Mouse (Mus musculus) megakaryocyte, adult 5-6 weeks (primary cell): ENCODE measurements at regions not wholly inside any gene's neighbourhood (a gene's known extent, or its start where the extent isn't known, plus 50 kb on each side); places are given as distances from the start of the nearest gene placed in this dataset.

Experiments
- ATAC-seq: 2 replicates; pipeline ENCODE4 v1.8.0; 2016; ENCODE audit warnings: mild to moderate bottlenecking, inconsistent platforms; ENCODE audit not compliant: poor library complexity, severe bottlenecking

DNA sequence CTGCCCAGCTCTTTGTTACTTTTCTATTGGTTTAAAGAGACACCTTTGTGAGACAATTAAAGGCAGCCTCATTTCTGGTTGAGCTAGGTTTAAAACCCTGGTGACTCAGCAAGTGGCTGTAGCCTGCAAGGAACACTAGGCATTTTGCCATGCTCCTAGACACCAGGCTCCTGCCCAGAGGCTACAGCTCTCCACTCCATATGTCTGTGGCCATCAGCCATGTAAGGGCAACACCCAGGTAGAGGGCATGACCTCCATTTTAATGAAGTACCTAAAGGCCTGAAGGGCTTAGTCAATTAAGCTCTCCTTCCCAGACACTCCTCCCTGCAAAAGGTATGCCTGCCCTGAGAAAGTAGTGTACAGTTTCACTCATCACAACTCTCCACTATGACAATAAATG is 130.9 kb downstream of the Bod1 start:
- no peak for ATAC-seq

DNA sequence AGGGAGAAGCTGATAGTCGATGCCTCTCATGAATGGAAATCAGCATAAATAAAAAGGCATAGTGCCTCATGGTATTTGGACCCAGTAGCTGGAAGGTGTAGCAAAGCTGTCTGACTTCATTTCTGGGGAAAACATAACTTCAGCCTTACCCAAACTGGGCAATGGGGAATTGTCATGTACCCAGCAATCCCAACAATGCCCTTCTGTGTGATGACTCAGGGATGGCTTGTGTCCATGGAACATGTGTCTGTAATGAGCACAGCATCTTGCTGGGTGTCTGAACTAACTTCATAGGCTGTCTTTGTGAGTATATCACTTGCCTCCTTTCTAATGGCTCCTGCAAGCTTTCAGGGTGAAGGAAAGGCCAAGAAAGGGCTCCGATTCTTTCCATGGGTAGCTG is 140.3 kb downstream of the Bod1 start:
- no peak for ATAC-seq

DNA sequence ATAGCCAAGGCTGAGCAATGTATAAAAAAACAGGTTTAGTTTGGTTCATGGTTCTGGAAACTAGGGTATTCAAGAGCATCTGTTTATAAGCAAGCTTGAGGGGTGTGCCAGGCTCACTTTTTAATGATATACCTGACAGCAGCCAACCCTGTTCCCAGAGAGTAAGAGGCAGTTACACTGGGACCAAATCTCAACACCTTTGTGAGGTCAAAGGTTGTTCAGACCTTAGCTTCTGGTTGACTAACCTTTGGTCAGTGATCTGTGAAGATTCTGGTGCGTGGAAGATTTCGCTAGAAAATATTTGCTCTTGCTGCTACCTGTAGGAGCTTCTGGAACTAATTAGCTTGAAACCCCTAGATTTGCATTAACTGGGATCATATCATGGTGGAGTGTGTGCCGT is 140.8 kb downstream of the Bod1 start:
- ATAC-seq, result no peak

DNA sequence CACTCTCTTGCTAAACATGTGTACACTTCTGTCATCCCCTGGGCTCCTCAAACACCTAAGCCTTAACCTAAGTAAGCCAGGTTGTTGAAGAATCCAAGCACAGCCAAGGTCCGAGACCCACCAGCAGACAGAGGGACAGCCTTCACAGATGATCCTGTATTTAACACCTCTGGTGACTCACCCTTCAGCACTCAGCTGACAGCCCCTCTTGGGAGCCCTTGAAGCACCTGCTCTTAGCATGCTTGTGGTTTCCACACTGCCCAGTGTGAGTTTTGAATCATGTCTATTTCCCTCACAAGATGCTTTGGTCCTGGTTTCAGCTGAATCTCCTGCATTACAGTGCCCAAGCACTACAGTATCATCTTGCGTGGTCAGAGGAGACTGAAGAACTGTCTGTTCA is 142.0 kb downstream of the Bod1 start:
- ATAC-seq, result no peak

DNA sequence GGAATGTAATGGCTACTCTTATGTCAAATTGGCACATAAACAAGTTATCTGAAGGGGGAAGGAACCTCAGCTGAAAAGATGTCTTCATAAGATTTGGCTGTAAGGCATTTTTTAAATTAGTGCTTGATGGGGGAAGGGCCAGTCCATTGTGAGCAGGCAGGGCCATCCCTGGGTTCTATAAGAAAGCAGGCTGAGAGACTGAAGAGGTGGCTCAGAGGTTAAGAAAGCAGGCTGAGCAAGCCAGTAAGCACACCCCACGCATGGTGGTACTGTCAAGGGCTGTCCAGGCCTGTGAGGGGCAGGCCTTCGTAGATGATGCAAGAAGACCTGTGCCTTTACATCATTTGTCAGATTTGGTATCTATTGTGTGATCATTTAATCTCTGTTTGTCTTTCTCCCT is 147.0 kb downstream of the Bod1 start:
- ATAC-seq, result no peak

DNA sequence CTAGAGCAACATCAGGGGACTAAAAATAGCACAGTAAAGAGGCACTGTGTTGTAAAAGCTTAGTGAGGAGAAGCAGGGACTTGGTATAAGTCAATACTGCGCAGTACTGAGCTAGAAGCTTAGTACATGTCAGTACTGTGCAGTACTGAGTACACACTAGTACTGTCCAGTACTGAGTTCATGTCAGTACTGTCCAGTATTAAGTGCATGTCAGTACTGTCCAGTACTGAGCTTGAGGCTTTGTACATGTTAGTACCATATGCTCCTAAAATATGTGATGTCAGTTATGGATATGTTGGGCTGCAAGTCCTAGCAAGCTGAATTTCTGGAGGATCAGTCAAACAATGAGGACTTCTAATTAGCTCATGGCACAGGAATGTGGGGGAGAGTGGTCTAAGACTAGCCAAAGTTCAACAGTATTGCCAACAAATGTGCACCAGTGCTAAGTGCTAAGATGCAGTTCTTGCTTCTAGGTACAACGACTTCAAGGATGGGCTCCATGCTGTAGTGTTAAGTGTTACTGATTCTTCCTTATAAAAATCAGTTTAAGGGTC is 147.5 kb downstream of the Bod1 start:
- ATAC-seq, result no peak

DNA sequence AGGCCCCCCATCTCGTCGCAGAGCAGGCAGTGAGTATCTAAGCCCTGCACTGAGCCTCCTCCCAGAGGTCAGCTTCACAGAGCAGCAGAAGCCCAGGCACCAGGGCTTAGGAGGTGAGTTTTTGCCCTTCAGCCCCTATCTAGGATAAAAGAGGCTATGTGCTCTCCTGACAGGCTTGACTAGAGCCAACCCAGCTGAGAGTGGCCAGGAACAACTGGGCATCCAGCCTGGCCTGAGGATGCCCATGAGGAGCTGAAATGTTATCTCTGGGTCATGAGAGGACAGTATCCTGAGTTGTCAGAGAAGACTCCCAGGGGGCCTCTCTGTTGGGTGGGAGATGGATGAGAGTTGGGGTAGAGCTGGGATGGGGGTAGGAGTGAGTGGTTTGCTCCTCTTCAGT is 149.6 kb downstream of the Bod1 start:
- no peak for ATAC-seq

DNA sequence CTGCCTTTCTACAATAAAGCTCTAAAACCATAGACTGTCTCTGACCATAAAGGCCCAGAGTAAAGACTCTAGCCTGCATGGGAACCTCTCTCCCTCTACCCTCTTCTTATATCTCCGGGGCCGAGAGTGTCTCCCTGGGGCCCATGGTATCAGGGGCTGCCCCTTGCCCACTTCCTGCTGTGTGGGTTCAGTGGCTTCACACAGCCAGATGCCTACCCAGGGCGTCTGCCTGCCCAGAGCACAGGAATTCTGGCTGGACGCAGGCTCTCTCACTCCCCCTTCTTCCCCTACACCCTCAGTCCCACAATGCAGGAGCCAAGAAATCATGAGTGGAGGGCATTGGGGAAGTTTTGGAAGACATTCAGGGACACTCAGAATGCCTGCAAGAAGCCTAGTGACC is 150.8 kb downstream of the Bod1 start:
- no peak for ATAC-seq

DNA sequence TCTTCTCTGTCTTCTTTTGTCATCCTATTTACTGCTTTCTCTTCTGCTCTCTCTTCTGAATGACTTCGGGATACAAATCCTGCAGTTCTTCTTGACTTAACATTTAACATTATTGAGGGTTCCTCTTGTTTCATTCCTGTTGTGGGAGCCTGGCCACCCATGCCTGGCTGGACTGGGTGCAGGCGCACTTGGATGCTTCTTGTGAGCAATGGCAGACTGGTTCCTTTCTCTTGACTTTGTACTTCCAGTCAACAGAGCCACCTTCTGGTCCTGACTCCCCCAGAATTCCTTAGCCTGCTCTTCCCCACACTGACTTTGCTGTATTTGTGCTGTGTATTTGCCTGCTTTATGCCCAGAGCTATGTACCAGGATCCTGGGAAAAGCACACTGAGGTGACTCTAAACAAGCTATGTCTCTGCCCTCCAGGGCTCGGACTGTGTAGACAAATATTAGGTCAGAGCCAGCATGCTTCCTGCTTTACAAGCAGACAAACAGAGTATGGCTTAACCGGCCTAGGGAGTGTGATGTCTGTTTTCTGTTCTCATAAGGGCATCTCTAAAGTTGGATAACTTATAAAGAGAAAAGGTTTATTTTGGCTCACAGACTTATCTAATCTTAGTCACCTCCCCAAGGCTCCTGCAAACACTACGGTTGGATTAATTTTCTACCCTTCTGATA is 133.5 kb upstream of the Stc2 start:
- ATAC-seq, result no peak

DNA sequence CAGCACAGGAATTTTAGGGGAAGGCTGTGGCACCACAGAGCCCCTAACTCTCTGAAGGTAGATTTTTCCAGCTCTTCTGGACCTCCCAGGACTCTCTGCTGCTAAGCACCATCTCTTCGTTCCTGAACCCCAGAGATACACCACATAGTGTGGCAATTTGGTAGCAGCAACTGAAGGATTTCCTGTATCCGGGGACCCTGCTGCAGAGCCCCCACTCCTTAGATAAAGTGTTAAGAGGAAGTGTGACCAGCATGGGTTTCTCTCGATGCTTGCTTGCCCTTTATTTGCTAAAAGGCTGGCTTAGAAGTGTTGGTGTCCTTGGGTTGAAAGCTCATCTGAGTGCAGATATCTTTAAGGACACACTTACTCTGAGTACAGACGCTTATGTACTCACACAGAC is 115.6 kb upstream of the Stc2 start:
- ATAC-seq, result peak; percentile 38

DNA sequence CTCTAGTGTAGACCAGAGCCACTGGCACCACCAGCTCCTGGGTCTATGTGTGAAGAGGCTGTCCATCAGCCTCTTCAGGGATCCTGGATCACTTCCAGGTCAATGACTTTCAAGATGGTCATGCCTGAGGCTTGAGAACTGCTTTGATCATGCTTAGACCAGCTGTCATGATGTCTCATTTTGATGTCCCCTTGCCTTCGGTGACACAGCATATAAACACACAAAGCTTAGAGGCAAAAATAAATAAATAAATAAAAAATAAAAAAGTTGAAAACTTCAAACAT is 111.1 kb upstream of the Stc2 start:
- ATAC-seq, result no peak

DNA sequence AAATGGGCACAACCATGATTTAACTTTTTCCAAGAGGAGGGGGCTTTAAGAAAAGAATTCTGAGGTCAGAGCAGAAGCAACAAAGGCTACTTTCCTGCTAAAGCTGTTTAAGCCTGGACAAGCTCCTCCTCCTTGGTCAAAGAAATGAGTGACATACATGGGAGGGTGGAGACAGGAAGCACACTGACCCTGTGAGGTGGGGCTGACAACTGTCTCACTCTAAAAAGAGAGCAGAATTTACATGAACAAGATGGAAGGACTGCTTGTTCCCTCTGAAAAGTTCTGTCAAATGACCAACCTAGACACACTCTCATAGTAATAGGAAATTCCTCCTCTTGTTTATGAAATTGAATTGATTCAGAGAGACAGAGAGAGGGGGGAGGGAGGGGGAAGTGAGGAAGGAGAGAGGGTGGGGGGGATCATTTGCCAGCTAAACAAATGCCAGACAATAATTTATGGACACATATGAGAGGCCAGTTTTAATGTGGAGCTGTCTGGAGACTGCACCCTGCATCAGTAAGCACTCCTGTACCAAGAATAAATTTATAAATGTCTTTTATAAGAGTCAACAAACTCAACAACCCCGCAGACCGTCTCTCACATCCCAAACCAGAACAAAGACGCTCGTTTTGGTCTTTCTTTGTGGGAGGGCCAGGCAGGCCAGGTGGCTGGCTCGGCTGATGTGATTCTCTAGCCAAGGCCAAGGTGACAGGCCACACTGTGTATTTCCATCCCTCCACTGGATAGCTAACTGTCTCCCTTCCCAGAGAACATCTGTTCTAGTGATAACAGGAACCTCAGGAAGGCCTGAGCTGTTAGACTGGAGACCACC is 110.6 kb upstream of the Stc2 start:
- no peak for ATAC-seq

DNA sequence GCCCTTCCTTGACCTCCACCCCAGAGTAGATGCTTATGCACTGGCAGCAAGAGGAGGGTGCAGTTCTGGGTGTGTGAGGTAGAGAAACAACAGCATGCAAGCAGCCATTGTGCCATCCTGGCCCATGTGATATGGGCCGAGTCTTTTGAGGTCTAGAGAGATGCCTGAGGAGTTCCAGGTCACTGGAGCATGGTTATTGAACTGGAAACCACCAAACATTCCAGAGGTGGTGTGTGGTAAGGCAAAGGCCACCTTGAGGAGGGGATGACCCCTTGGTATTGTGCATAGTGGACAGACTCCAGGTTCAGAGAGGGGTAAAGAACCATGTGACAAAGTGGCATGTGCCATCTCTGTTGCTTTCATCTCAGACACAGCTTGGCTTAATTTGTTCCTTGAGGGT is 107.9 kb upstream of the Stc2 start:
- no peak for ATAC-seq

DNA sequence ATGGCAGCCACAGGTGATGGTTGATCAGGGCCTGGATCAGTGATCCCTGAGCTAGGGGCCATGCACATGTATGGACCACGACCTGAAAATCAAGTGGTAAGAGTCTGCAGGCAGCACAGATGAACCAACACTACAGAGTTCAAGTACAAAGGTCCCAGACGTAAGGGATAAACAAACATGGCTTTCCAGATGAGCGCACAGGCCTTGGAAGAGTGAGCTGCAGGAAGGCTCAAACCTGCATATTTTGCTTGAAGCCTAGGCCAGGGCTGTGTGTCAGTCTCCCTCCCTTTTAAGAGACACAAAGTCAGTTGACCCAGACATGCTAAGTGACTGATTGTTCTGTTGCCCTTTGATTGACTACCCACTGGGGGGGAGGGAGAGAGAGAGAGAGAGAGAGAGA is 107.2 kb upstream of the Stc2 start:
- no peak for ATAC-seq

DNA sequence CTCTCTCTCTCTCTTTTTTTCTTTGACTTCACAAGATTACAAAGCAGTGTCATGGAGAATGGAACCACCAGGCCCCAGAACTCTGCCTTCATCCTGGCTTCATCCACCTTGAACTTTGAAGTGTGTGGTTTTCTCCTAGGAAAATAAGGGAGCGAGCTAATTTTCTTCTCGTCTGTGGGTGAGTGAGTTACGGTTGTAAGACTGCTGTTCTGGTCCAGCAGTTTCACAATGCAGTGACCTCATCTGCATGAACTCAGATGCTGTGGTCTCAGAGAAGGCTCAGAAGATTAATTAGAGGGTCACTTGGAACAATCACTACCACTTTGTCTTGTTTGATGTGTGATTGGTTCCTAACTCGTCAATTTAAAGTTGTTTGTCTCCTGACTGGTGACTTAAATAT is 103.1 kb upstream of the Stc2 start:
- no peak for ATAC-seq

DNA sequence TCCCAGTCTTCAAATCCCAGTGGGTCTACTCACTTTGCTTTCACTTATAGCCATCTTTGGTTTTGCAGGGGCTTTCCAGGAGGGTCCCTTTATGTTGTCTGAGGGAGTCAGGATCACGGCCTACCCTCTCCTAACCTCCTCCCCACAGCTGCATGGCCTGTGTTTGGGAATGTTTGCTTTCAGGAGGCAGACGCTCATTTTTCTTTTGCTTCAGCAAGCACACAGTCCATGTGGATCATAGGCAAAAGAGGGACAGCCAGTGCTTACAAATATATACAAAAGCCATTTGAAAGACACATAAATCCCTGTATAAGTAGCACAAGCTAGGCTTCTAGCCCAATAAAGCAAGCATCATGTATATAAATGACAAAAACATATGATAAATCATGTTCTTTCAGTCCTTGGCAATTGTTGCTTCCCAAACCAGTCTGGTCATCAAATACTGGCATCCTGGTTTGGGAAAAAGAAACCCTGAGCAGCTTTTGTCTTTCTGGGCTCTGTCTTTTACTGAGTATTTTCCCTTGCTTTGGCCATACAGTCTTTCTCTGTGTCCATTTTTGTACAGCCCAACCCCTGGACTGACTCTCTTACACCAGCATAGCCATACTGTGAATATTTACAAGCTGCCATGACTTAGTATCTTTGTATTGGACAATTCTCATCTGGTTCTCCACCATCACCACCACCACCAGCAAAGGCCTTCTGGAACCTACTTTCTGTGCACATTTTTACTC is 101.0 kb upstream of the Stc2 start:
- no peak for ATAC-seq

DNA sequence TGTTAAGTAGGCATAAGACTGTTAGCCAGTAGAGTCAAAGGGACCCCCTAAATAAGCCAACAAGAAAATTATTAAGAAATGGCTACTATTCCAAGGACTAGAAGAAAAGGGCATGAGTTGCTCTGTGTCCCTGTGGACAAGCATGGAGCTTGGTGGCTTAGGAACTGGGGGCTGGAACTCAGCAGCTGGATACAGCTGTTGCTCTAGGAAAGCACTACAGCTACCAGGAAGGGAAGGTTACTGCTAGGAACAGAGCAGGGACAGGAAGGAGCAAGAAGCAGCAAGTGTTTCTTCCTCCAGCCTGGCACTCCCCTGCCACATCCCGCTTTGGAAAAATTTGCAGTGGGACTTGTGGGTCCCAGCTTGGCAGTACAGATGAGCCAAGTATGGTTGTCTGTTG is 95.0 kb upstream of the Stc2 start:
- ATAC-seq, result no peak

DNA sequence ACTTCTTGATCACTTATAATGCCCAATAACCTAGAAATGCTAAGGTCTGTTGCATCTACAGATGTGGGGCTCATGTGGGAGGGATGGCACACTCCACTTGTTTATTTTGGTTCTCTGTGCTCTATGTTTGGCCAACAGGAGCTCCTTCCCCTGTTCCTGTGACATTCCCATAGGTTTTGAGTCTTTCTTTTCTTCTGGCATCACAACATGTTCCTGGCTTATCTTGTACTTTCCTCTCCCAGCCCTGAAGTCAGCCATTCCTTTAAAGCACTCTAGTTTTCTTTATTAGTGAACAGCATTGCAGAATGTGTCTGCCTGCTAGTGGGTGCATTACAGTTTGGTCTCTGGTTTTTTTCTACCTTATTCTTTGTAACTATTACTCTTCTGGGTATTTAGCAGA is 92.6 kb upstream of the Stc2 start:
- ATAC-seq, result no peak

DNA sequence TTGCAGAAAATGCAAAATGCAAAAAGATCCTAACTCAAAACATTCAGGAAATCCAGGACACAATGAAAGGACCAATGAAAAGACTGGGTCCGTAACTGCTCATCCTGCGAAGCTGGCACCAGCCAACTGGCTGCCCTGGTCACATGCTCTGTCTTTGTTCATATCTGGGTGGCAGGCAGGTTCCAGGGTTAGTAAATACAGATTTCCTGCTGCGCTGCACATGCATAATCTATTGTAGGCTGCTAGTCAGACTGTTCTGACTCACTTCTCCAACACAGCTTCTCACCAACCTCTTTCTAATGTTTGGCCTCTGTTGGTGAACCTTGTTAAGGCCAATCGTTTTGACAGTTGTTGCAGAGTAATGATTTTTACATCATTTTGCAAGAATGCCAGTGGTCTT is 92.0 kb upstream of the Stc2 start:
- no peak for ATAC-seq

DNA sequence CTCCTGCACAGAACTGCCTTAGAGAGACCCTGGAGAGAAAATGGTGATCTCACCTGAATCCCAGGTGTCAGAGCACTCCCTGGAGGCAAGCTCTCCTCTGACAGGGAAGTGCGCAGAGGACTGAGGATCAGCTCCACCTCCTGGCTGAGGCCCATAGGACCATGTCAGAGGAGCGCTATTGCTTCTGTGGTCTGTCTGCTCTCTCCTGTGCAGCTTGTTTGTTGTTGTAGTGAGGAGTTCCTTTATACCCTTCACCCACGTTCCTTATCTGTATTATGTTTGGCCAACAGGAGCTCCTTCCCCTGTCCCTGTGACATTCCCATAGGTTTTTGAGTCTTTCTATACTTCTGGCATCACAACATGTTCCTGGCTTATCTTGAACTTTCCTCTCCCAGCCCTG is 91.5 kb upstream of the Stc2 start:
- ATAC-seq, result no peak

DNA sequence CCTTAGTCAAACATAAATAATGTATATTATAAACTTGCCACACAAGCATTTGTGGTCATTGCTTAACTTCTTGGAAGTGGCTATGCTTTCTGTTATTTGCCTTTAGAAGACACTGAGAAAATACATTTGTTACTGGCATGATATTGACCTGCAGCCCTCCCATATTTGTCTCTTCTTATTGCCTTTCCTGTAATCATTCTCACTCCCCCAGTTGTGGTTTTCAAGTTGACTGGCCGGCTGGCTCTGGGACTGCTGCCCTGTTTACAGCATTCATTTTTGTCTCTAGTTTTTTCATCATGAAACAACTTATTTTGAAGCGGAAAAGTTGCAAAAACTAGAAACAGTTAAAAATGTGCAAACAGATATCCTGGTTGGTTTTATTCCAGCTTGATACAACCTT is 57.5 kb upstream of the Stc2 start:
- ATAC-seq, result no peak
